ENCODE assay signal across 8 mouse cellular contexts in genomic region chr14:118225911-118226310, GRCm38 (mm10). TPM values are rescaled to one million over a fixed set of nuclear protein-coding genes. Genes with fewer than 3 reads are reported as not detected.
DNase-seq lines count a peak whose midpoint lies in the region; ATAC-seq lines count a peak whose summit lies in the region.
"Had no signal": no experiment of that assay in that cellular context is flagged by ENCODE, and none has a peak within 500 bp of the region (broad histone marks: within the 10 kb centered on the region; RNA-seq: fewer than 3 reads in every experiment).

No protein-coding gene starts in this region.

- H3K9ac ChIP-seq in neural tube, embryonic 11.5 days (ENCODE audit: low read length): no peak overlapping the region
- H3K9ac ChIP-seq in forebrain, embryonic 12.5 days: peak overlapping the region; percentile 34; the same call in 1 of the 2 replicates
- no peak overlapping the region for H3K9ac ChIP-seq in stomach, embryonic 15.5 days

- peak overlapping the region; percentile 13; the same call in 1 of the 2 replicates for H3K4me3 ChIP-seq in neural tube, embryonic 11.5 days (ENCODE audit: low read depth, low read length)
- peak overlapping the region; percentile 21 for H3K4me3 ChIP-seq in forebrain, embryonic 12.5 days (replicated peaks)
- 0 out of 2 replicates have a peak overlapping the region, but pooled peaks have one; percentile 8 for H3K4me3 ChIP-seq in stomach, embryonic 15.5 days (replicated peaks)

- H3K9me3 ChIP-seq in neural tube, embryonic 11.5 days (ENCODE audit: control insufficient read depth, low read length): no peaks in the 10 kb centered on the region
- no peaks in the 10 kb centered on the region for H3K9me3 ChIP-seq in forebrain, embryonic 12.5 days
- no peaks in the 10 kb centered on the region for H3K9me3 ChIP-seq in stomach, embryonic 15.5 days

- peak overlapping the region; percentile 41 for H3K4me2 ChIP-seq in neural tube, embryonic 11.5 days (ENCODE audit: low read depth)
- peak overlapping the region; percentile 50 for H3K4me2 ChIP-seq in forebrain, embryonic 12.5 days
- H3K4me2 ChIP-seq in stomach, embryonic 15.5 days: peak overlapping the region; percentile 29

- DNase-seq in neural tube, embryonic 11.5 days (ENCODE audit: low spot score): peak; percentile 71
- DNase-seq in neural tube, embryonic 10.5 days (ENCODE audit: extremely low spot score, low spot score): no peak
- peak; percentile 35 to 53 for DNase-seq in kidney, postnatal 4 days
- no peak for DNase-seq in yolk sac, embryonic 10.5 days (ENCODE audit: low spot score)
- no peak for DNase-seq in ovary, adult 18-20 months (ENCODE audit: low spot score)
- DNase-seq: layer of hippocampus, postnatal 36 days had no signal

- H3K36me3 ChIP-seq in neural tube, embryonic 11.5 days (ENCODE audit: control insufficient read depth, insufficient read depth, low read length): no peaks in the 10 kb centered on the region
- no peaks in the 10 kb centered on the region for H3K36me3 ChIP-seq in forebrain, embryonic 12.5 days (replicated peaks)
- H3K36me3 ChIP-seq in stomach, embryonic 15.5 days: no peaks in the 10 kb centered on the region

- ATAC-seq in neural tube, embryonic 11.5 days (ENCODE audit: insufficient read depth, low FRiP score, low TSS enrichment): peak; percentile 35
- ATAC-seq in forebrain, embryonic 12.5 days (ENCODE audit: low FRiP score): peak; percentile 33
- no peak for ATAC-seq in stomach, embryonic 15.5 days (ENCODE audit: insufficient read depth, low FRiP score, low read depth)

- WGBS in neural tube, embryonic 11.5 days: under 1% methylated on average over 21 of the region's 21 CpGs
- WGBS in forebrain, embryonic 12.5 days: under 1% methylated on average over 21 of the region's 21 CpGs
- whole genome bisulfite sequencing in stomach, embryonic 15.5 days: under 1% methylated on average over 21 of the region's 21 CpGs

- no peak overlapping the region for H3K27ac ChIP-seq in neural tube, embryonic 11.5 days (ENCODE audit: low read depth, low read length)
- H3K27ac ChIP-seq in forebrain, embryonic 12.5 days: no peak overlapping the region
- no peak overlapping the region for H3K27ac ChIP-seq in stomach, embryonic 15.5 days

- H3K27me3 ChIP-seq in neural tube, embryonic 11.5 days (ENCODE audit: control insufficient read depth, insufficient read depth, low read length): peaks cover 55% of the 10 kb centered on the region
- H3K27me3 ChIP-seq in forebrain, embryonic 12.5 days: peaks cover 74% of the 10 kb centered on the region
- peaks cover 61% of the 10 kb centered on the region for H3K27me3 ChIP-seq in stomach, embryonic 15.5 days (replicated peaks)

- peaks cover 28% of the 10 kb centered on the region for H3K4me1 ChIP-seq in neural tube, embryonic 11.5 days (ENCODE audit: control insufficient read depth, insufficient read depth, low read length)
- H3K4me1 ChIP-seq in forebrain, embryonic 12.5 days: peaks cover 50% of the 10 kb centered on the region
- peaks cover 2% of the 10 kb centered on the region; the same call in 1 of the 2 replicates for H3K4me1 ChIP-seq in stomach, embryonic 15.5 days

RNA-seq across cellular contexts. Expression of gene Sox21, which starts 10.9 kb away (rescaled TPM):
- 10.5 and 12.8 TPM in 2 replicates for polyA plus RNA-seq in neural tube, embryonic 11.5 days (2014; fragmentation: Nextera tagmentation; extraction: Ambion mirVana)
- 21.2 and 24.9 TPM in 2 replicates for polyA plus RNA-seq in forebrain, embryonic 12.5 days (2016; fragmentation: Nextera tagmentation; extraction: Ambion mirVana)
- polyA plus RNA-seq in stomach, embryonic 15.5 days (2015; fragmentation: Nextera tagmentation; extraction: Ambion mirVana): 6.2 TPM in 2 replicates

RNA-seq across cellular contexts. Expression of gene Gm9376, which starts 40.8 kb away (rescaled TPM):
- not detected in 2 replicates for polyA plus RNA-seq in neural tube, embryonic 11.5 days (2014; fragmentation: Nextera tagmentation; extraction: Ambion mirVana)
- polyA plus RNA-seq in forebrain, embryonic 12.5 days (2016; fragmentation: Nextera tagmentation; extraction: Ambion mirVana): not detected in 2 replicates
- polyA plus RNA-seq in stomach, embryonic 15.5 days (2015; fragmentation: Nextera tagmentation; extraction: Ambion mirVana): not detected in 2 replicates

Comparison
In these comparisons a context has a peak if more than half of its experiments do, and no peak if none do; other contexts are left out.
1. DNase-seq: peak in neural tube, embryonic 11.5 days (single experiment) and kidney, postnatal 4 days (2 of 2); none in neural tube, embryonic 10.5 days (single experiment), yolk sac, embryonic 10.5 days (single experiment) and ovary, adult 18-20 months (single experiment).
2. Peak in every context shown above with its lines, with median percentiles within 50 percentile points of each other: H3K4me2 ChIP-seq and H3K4me3 ChIP-seq.